Mouse (Mus musculus): ENCODE measurements at regions not wholly inside any gene's neighbourhood (a gene's known extent, or its start where the extent isn't known, plus 50 kb on each side); places are given as distances from the start of the nearest gene placed in this dataset.

- TF ChIP-seq POLR2A (IDR thresholded peaks at IDR 0.05; ENCODE audit: extremely low read depth, insufficient read depth, low read length) (no peak), CTCF (IDR thresholded peaks at IDR 0.05; ENCODE audit: low read depth, low read length) (no peak)
- DNase-seq (ENCODE audit: extremely low read depth, low read depth, low spot score), result peak; percentile 2
- 72% methylated on average over 3 of the region's 3 CpGs for WGBS
Measured at GRCm38 (mm10) chr3:52800673-52801072, 216.4 kb downstream of the Cog6 start.

GRCm38 (mm10) chr3:52797801-52798200 lies 219.2 kb downstream of the Cog6 start:
- 44% methylated on average over 6 of the region's 6 CpGs for WGBS
- no peaks in the 10 kb centered on the region for H3K79me2 ChIP-seq (ENCODE audit: control insufficient read depth, insufficient read depth, low read length)
- no peak overlapping the region for H3K4me3 ChIP-seq (ENCODE audit: insufficient read depth, low read depth, low read length)
- no peaks in the 10 kb centered on the region for H3K27me3 ChIP-seq (ENCODE audit: control insufficient read depth, insufficient read depth, low read length)
- no peak overlapping the region for H3K27ac ChIP-seq (replicated peaks; ENCODE audit: insufficient read depth, low read depth, low read length)
- no peaks in the 10 kb centered on the region for H3K4me1 ChIP-seq (ENCODE audit: control insufficient read depth, insufficient read depth, low read length)
- H3K9ac ChIP-seq (ENCODE audit: low read depth, low read length), result no peak overlapping the region
- TF ChIP-seq CTCF (IDR thresholded peaks at IDR 0.05; ENCODE audit: low read depth, low read length) (no peak), POLR2A (IDR thresholded peaks at IDR 0.05; ENCODE audit: extremely low read depth, insufficient read depth, low read length) (no peak)
- DNase-seq (ENCODE audit: extremely low read depth, low read depth, low spot score), result no peak
- H3K36me3 ChIP-seq (ENCODE audit: control insufficient read depth, insufficient read depth, low read length), result no peaks in the 10 kb centered on the region

More at GRCm38 (mm10) chr3:52800673-52801072, 216.4 kb downstream of the Cog6 start:
- H3K79me2 ChIP-seq (ENCODE audit: control insufficient read depth, insufficient read depth, low read length), result no peaks in the 10 kb centered on the region
- H3K27ac ChIP-seq (replicated peaks; ENCODE audit: insufficient read depth, low read depth, low read length), result no peak overlapping the region
- no peaks in the 10 kb centered on the region for H3K27me3 ChIP-seq (ENCODE audit: control insufficient read depth, insufficient read depth, low read length)
- H3K4me1 ChIP-seq (ENCODE audit: control insufficient read depth, insufficient read depth, low read length), result no peaks in the 10 kb centered on the region
- no peak overlapping the region for H3K9ac ChIP-seq (ENCODE audit: low read depth, low read length)
- H3K36me3 ChIP-seq (ENCODE audit: control insufficient read depth, insufficient read depth, low read length), result no peaks in the 10 kb centered on the region
- H3K4me3 ChIP-seq (ENCODE audit: insufficient read depth, low read depth, low read length), result no peak overlapping the region

GRCm38 (mm10) chr3:52797164-52797563 lies 219.9 kb downstream of the Cog6 start:
- Histone ChIP-seq H3K4me3 (ENCODE audit: insufficient read depth, low read depth, low read length) (no peak overlapping the region), H3K27me3 (ENCODE audit: control insufficient read depth, insufficient read depth, low read length) (no peaks in the 10 kb centered on the region), H3K36me3 (ENCODE audit: control insufficient read depth, insufficient read depth, low read length) (no peaks in the 10 kb centered on the region), H3K9ac (ENCODE audit: low read depth, low read length) (no peak overlapping the region), H3K27ac (replicated peaks; ENCODE audit: insufficient read depth, low read depth, low read length) (no peak overlapping the region), H3K79me2 (ENCODE audit: control insufficient read depth, insufficient read depth, low read length) (no peaks in the 10 kb centered on the region), H3K4me1 (ENCODE audit: control insufficient read depth, insufficient read depth, low read length) (no peaks in the 10 kb centered on the region)
- 85% methylated on average over 4 of the region's 4 CpGs for WGBS
- TF ChIP-seq CTCF (IDR thresholded peaks at IDR 0.05; ENCODE audit: low read depth, low read length) (no peak), POLR2A (IDR thresholded peaks at IDR 0.05; ENCODE audit: extremely low read depth, insufficient read depth, low read length) (no peak)
- no peak for DNase-seq (ENCODE audit: extremely low read depth, low read depth, low spot score)

DNA sequence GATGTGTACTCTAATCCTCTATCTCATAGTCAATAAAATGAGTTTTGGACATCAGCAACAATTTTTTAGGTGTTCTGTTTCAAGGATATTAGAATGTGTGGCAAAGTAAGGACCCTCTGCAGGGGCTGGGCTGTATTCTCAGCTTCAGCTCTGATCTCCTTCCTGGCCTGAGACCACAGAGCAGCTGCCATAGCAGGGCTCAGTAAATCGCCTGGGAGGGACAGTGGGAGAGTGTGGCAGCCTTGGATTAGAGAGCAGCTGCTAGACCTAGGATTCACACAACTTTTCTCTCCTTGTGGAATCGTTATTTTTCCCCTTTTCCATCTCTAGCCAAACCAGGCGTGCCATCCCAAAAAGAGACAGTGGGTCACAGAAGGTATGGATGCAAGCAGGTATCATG lies 222.8 kb downstream of the Cog6 start:
- no peak overlapping the region for H3K27ac ChIP-seq (replicated peaks; ENCODE audit: insufficient read depth, low read depth, low read length)
- H3K9ac ChIP-seq (ENCODE audit: low read depth, low read length), result no peak overlapping the region
- TF ChIP-seq POLR2A (IDR thresholded peaks at IDR 0.05; ENCODE audit: extremely low read depth, insufficient read depth, low read length), result no peak
- TF ChIP-seq CTCF (IDR thresholded peaks at IDR 0.05; ENCODE audit: low read depth, low read length), result no peak
- DNase-seq (ENCODE audit: extremely low read depth, low read depth, low spot score), result no peak
- no peaks in the 10 kb centered on the region for H3K4me1 ChIP-seq (ENCODE audit: control insufficient read depth, insufficient read depth, low read length)
- no peaks in the 10 kb centered on the region for H3K27me3 ChIP-seq (ENCODE audit: control insufficient read depth, insufficient read depth, low read length)
- WGBS, result 79% methylated on average over 3 of the region's 3 CpGs
- H3K4me3 ChIP-seq (ENCODE audit: insufficient read depth, low read depth, low read length), result no peak overlapping the region
- H3K79me2 ChIP-seq (ENCODE audit: control insufficient read depth, insufficient read depth, low read length), result no peaks in the 10 kb centered on the region
- no peaks in the 10 kb centered on the region for H3K36me3 ChIP-seq (ENCODE audit: control insufficient read depth, insufficient read depth, low read length)

GRCm38 (mm10) chr3:52792801-52793200 lies 224.2 kb downstream of the Cog6 start:
- H3K9ac ChIP-seq (ENCODE audit: low read depth, low read length), result no peak overlapping the region
- H3K79me2 ChIP-seq (ENCODE audit: control insufficient read depth, insufficient read depth, low read length), result no peaks in the 10 kb centered on the region
- no peaks in the 10 kb centered on the region for H3K4me1 ChIP-seq (ENCODE audit: control insufficient read depth, insufficient read depth, low read length)
- H3K36me3 ChIP-seq (ENCODE audit: control insufficient read depth, insufficient read depth, low read length), result no peaks in the 10 kb centered on the region
- no peak for DNase-seq (ENCODE audit: extremely low read depth, low read depth, low spot score)
- no peaks in the 10 kb centered on the region for H3K27me3 ChIP-seq (ENCODE audit: control insufficient read depth, insufficient read depth, low read length)
- TF ChIP-seq POLR2A (IDR thresholded peaks at IDR 0.05; ENCODE audit: extremely low read depth, insufficient read depth, low read length), result no peak
- TF ChIP-seq CTCF (IDR thresholded peaks at IDR 0.05; ENCODE audit: low read depth, low read length), result no peak
- 89% methylated on average over 3 of the region's 3 CpGs for WGBS
- no peak overlapping the region for H3K27ac ChIP-seq (replicated peaks; ENCODE audit: insufficient read depth, low read depth, low read length)
- no peak overlapping the region for H3K4me3 ChIP-seq (ENCODE audit: insufficient read depth, low read depth, low read length)

DNA sequence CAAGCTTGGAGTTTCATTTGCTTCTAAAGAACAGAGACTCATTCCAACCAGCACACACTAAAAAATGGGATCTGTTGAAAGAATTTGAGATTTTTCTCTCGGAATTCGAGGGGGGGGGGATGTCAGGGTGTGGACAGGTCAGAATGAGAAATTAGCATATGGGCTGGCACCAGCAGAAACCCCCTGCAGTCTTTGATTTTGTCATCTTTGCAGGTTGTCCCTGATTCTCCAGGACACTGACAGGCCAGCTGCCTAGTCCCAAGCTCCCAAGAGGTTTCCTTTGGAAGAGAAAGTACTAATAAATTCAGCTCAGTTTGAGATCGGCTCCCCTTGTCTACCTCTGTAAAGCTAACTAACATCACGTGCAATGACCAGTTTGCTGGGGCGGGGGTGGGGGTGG lies 224.9 kb downstream of the Cog6 start:
- Histone ChIP-seq H3K27ac (replicated peaks; ENCODE audit: insufficient read depth, low read depth, low read length) (no peak overlapping the region), H3K36me3 (ENCODE audit: control insufficient read depth, insufficient read depth, low read length) (no peaks in the 10 kb centered on the region), H3K4me3 (ENCODE audit: insufficient read depth, low read depth, low read length) (no peak overlapping the region), H3K4me1 (ENCODE audit: control insufficient read depth, insufficient read depth, low read length) (no peaks in the 10 kb centered on the region), H3K9ac (ENCODE audit: low read depth, low read length) (no peak overlapping the region), H3K79me2 (ENCODE audit: control insufficient read depth, insufficient read depth, low read length) (no peaks in the 10 kb centered on the region), H3K27me3 (ENCODE audit: control insufficient read depth, insufficient read depth, low read length) (no peaks in the 10 kb centered on the region)
- no peak for DNase-seq (ENCODE audit: extremely low read depth, low read depth, low spot score)
- TF ChIP-seq POLR2A (IDR thresholded peaks at IDR 0.05; ENCODE audit: extremely low read depth, insufficient read depth, low read length) (no peak), CTCF (IDR thresholded peaks at IDR 0.05; ENCODE audit: low read depth, low read length) (no peak)
- WGBS, result 59% methylated on average over 5 of the region's 5 CpGs
